Mouse (Mus musculus): ENCODE results near the gene Ifngr1. TPM values are rescaled to one million over a fixed set of nuclear protein-coding genes. Genes with fewer than 3 reads are reported as not detected.

Ifngr1 gene
- polyA plus RNA-seq, 1 experiment from 2014 or later: 115 TPM

DNA sequence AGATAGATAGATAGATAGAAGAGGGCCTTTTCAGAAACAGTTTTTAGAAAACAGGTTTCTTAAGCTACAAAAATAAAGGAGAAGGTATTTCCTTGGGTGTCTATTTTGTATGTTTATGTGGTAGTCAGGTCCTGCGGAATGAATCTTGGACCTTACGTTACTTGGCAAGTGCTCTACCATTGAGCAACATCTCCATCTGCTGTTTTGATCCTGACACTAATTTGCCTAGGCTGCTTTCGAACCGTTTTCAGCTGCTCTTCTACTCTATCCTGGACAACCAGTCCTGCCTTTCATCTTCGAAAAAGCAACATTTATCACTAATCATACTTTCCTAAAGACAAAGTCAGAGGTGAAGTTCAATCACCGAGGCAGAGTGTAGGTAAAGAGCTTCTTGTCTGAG is 11.5 kb downstream of the Ifngr1 start:
- no peak for TF ChIP-seq CTCF (IDR thresholded peaks at IDR 0.05)
- H3K27me3 ChIP-seq: no peaks in the 10 kb centered on the region
- CTCF ChIA-PET: no interaction called here
- in situ Hi-C loops (cut with MboI; ENCODE audit: low pct_unique_long_range_greater_than_20kb): no loop called here
- DNase-seq (ENCODE audit: low read depth, low spot score): no peak
- no peak for ATAC-seq
- POLR2A ChIA-PET: interaction anchor here (0.6 kb wide), 1 partner anchor 253 kb away, joined by 3 read pairs; no protein-coding TSS in a partner anchor

DNA sequence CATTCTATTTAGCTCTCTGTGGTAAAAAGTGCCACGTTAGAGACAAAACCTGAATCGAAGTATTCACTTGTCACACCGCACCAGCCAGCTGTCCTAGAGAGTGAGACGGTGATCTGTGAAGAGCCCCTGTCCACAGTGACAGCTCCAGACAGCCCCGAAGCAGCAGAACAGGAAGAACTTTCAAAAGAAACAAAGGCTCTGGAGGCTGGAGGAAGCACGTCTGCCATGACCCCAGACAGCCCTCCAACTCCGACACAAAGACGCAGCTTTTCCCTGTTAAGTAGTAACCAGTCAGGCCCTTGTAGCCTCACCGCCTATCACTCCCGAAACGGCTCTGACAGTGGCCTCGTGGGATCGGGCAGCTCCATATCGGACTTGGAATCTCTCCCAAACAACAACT is 17.4 kb downstream of the Ifngr1 start:
- POLR2A ChIA-PET: interaction anchor here (0.7 kb wide), 1 partner anchor 49 kb away, joined by 5 read pairs; no protein-coding TSS in a partner anchor
- no peak for DNase-seq (ENCODE audit: low read depth, low spot score)
- CTCF ChIA-PET: no interaction called here
- in situ Hi-C loops (cut with MboI; ENCODE audit: low pct_unique_long_range_greater_than_20kb): no loop called here
- no peak for ATAC-seq
- no peaks in the 10 kb centered on the region for H3K27me3 ChIP-seq
- TF ChIP-seq CTCF (IDR thresholded peaks at IDR 0.05): no peak

DNA sequence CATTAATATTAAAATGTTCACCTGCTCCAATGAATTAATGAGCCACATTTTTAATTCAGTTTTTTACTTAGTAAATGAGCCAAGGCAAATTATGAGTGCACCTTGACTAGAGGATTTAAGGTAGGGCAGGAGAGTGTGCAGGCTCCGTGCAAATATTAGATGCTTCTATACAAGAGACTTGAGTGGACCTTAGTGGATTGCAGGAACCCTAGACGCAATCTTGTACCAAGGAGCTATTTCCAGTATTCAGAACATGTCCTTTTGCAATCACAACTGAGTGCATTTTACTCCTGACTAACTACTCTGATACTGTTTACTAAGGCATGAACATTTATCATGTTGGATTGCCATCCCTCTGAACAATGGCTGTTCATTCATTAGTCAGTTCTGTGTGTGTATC is 19.9 kb downstream of the Ifngr1 start:
- ChIA-PET CTCF (no interaction called here), POLR2A (interaction anchor here (0.6 kb wide), 1 partner anchor 52 kb away, joined by 5 read pairs; no protein-coding TSS in a partner anchor)
- ATAC-seq (no peak), DNase-seq (ENCODE audit: low read depth, low spot score) (no peak)
- in situ Hi-C loops (cut with MboI; ENCODE audit: low pct_unique_long_range_greater_than_20kb): no loop called here
- H3K27me3 ChIP-seq: no peaks in the 10 kb centered on the region
- TF ChIP-seq CTCF (IDR thresholded peaks at IDR 0.05): no peak

GRCm38 (mm10) chr10:19613111-19613753 is 21.5 kb downstream of the Ifngr1 start:
- POLR2A ChIA-PET: no interaction called here
- no peak for DNase-seq (ENCODE audit: low read depth, low spot score)
- no peaks in the 10 kb centered on the region for H3K27me3 ChIP-seq
- ATAC-seq: no peak
- CTCF ChIA-PET: no interaction called here
- in situ Hi-C loops (cut with MboI; ENCODE audit: low pct_unique_long_range_greater_than_20kb): no loop called here
- TF ChIP-seq CTCF (IDR thresholded peaks at IDR 0.05): no peak

DNA sequence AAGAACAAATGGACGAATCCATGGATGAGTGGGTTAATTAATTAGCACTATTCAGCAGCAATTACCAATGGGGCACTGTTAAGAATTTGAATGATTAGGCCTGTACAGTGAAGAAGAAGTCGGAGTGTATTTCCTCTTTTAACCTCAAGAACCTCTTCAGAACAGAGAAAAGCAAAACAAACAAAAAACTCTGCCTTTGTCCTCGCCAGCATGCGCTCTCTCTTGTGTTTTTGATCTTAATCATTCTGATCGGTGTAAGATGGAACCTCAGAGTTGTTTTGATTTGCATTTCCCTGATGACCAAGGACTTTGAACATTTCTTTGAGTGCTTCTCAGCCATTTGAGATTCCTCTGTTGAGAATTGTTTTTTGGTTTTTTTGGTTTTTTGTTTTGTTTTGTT is 28.0 kb downstream of the Ifngr1 start:
- in situ Hi-C loops (cut with MboI; ENCODE audit: low pct_unique_long_range_greater_than_20kb): no loop called here
- TF ChIP-seq CTCF (IDR thresholded peaks at IDR 0.05): no peak
- ChIA-PET CTCF (no interaction called here), POLR2A (no interaction called here)
- ATAC-seq: no peak
- no peaks in the 10 kb centered on the region for H3K27me3 ChIP-seq
- no peak for DNase-seq (ENCODE audit: low read depth, low spot score)

DNA sequence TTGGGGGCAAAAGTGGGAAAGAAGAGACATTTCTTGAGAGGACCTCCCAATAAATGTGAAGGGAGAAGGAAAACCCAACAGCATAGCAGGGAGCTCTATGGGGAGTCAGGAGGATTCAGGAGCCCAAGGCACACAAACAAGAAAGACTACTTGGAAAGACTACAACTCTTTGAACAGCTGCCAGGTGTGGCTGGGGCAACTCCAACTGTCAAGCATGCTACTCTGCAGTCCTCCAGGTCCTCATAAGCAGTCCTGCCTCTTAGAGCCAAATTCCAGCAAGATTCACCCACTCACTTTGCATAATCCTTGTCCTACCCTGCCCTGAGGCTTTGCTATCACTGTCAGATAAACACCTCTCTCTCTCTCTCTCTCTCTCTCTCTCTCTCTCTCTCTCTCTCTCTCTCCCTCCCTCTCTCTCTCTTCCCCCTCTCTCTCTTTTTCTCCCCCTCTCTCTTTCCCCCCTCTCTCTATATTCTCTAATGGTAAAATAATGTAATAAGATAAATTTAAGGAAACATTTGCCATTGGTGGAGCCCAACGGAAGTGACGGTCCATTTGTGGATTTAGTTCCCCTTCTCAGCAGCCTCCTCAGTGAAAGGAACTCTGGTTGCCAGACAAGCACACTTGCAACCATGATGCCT is 29.8 kb downstream of the Ifngr1 start, which contains the start of gene Il22ra2:
TSS of gene Il22ra2 (plus strand) at position 591 of the 641 bp plus-strand sequence.
- in situ Hi-C loops (cut with MboI; ENCODE audit: low pct_unique_long_range_greater_than_20kb): no loop called here
- TF ChIP-seq CTCF (IDR thresholded peaks at IDR 0.05): no peak
- no peak for ATAC-seq
- ChIA-PET CTCF (no interaction called here), POLR2A (no interaction called here)
- no peaks in the 10 kb centered on the region for H3K27me3 ChIP-seq
- DNase-seq (ENCODE audit: low read depth, low spot score): no peak

- POLR2A ChIA-PET: no interaction called here
- no peak for ATAC-seq
- no peak for TF ChIP-seq CTCF (IDR thresholded peaks at IDR 0.05)
- CTCF ChIA-PET: interaction anchor here (1.3 kb wide), 1 partner anchor 9 kb away, joined by 4 read pairs; no protein-coding TSS in a partner anchor
- no peaks in the 10 kb centered on the region for H3K27me3 ChIP-seq
- DNase-seq (ENCODE audit: low read depth, low spot score): no peak
- in situ Hi-C loops (cut with MboI; ENCODE audit: low pct_unique_long_range_greater_than_20kb): no loop called here
These were observed 32.9 kb downstream of the Ifngr1 start for GRCm38 (mm10) chr10:19624617-19625016.

- ATAC-seq (no peak), DNase-seq (ENCODE audit: low read depth, low spot score) (no peak)
- in situ Hi-C loops (cut with MboI; ENCODE audit: low pct_unique_long_range_greater_than_20kb): no loop called here
- CTCF ChIA-PET: interaction anchor here (1.2 kb wide), 1 partner anchor 10 kb away, joined by 3 read pairs; no protein-coding TSS in a partner anchor
- POLR2A ChIA-PET: interaction anchor here (0.7 kb wide), 1 partner anchor 411 kb away, joined by 4 read pairs; no protein-coding TSS in a partner anchor
- H3K27me3 ChIP-seq: peaks cover 8% of the 10 kb centered on the region
- TF ChIP-seq CTCF (IDR thresholded peaks at IDR 0.05): no peak
These were observed 35.6 kb downstream of the Ifngr1 start for GRCm38 (mm10) chr10:19627342-19627741.

DNA sequence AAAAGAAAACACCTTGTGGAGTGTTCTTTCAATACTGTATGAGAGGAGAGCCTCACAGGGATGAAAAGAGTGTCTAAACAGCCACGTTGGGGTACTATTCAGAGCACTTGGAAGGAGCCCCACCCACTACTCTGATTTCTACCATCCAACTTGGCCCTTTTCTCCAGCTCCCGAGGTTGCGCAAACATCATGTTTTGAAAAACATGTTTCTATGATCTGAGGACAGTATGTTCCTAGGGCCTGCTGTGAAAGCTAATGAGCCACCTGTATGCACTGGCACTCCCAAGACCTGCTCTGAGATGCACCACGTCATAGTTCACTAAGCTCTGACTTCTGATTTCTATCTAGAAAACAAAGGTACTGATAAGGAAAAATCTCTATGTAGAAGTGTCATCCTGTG is 36.0 kb downstream of the Ifngr1 start:
- CTCF ChIA-PET: no interaction called here
- in situ Hi-C loops (cut with MboI; ENCODE audit: low pct_unique_long_range_greater_than_20kb): no loop called here
- ATAC-seq: no peak
- POLR2A ChIA-PET: interaction anchor here (0.7 kb wide), 1 partner anchor 411 kb away, joined by 4 read pairs; no protein-coding TSS in a partner anchor
- TF ChIP-seq CTCF (IDR thresholded peaks at IDR 0.05): no peak
- H3K27me3 ChIP-seq: peaks cover 8% of the 10 kb centered on the region
- no peak for DNase-seq (ENCODE audit: low read depth, low spot score)

GRCm38 (mm10) chr10:19631616-19632195 is 40.0 kb downstream of the Ifngr1 start:
- ChIA-PET POLR2A (no interaction called here), CTCF (no interaction called here)
- ATAC-seq: no peak
- in situ Hi-C loops (cut with MboI; ENCODE audit: low pct_unique_long_range_greater_than_20kb): no loop called here
- peaks cover 17% of the 10 kb centered on the region for H3K27me3 ChIP-seq
- DNase-seq (ENCODE audit: low read depth, low spot score): no peak
- no peak for TF ChIP-seq CTCF (IDR thresholded peaks at IDR 0.05)

- CTCF ChIA-PET: no interaction called here
- no peak for TF ChIP-seq CTCF (IDR thresholded peaks at IDR 0.05)
- in situ Hi-C loops (cut with MboI; ENCODE audit: low pct_unique_long_range_greater_than_20kb): no loop called here
- ATAC-seq: no peak
- POLR2A ChIA-PET: interaction anchor here (1.1 kb wide), 1 partner anchor 21 kb away, joined by 3 read pairs; no protein-coding TSS in a partner anchor
- peaks cover 30% of the 10 kb centered on the region for H3K27me3 ChIP-seq
- DNase-seq (ENCODE audit: low read depth, low spot score): no peak
These were observed 47.1 kb downstream of the Ifngr1 start for GRCm38 (mm10) chr10:19638851-19639250.

Measured in Patski (cell line).